In genomic region chr6:53782880-53783539, GRCm38 (mm10) we compare ENCODE assay signal across 9 mouse cellular contexts. TPM values are rescaled to one million over a fixed set of nuclear protein-coding genes. Genes with fewer than 3 reads are reported as not detected.
A peak's percentile ranks its signal among the peaks of the same experiment; 100 is the strongest.
DNase-seq lines count a peak whose midpoint lies in the region; ATAC-seq and TF ChIP-seq lines count a peak whose summit lies in the region.
"Had no signal": no experiment of that assay in that cellular context is flagged by ENCODE, and none has a peak within 500 bp of the region (broad histone marks: within the 10 kb centered on the region; RNA-seq: fewer than 3 reads in every experiment).

No protein-coding gene starts in this region.

- TF ChIP-seq POLR2A in cerebellum, adult 2 months (IDR thresholded peaks at IDR 0.05; ENCODE audit: borderline replicate concordance, insufficient read depth, low read length): no peak

- intact Hi-C loops in heart, postnatal 10 days (cut with DNase I): loop anchor here (5.0 kb wide), 6 partner anchors 89 to 724 kb away; partner anchors contain the start of gene Chn2
- intact Hi-C loops in left cerebral cortex, postnatal 25 days (cut with DNase I): loop anchor here (5.0 kb wide), 4 partner anchors 174 to 584 kb away; no protein-coding TSS in a partner anchor

- H3K4me3 ChIP-seq in kidney, embryonic 16.5 days (ENCODE audit: low read length): no peak overlapping the region
- no peak overlapping the region for H3K4me3 ChIP-seq in cerebellum, adult 2 months (replicated peaks; ENCODE audit: insufficient read depth, low read depth, low read length)
- H3K4me3 ChIP-seq in neural tube, embryonic 11.5 days (ENCODE audit: low read depth, low read length): no peak overlapping the region
- H3K4me3 ChIP-seq: liver, embryonic 13.5 days had no signal

- peak; percentile 62 for DNase-seq in kidney, adult 9 months
- peak; percentile 77 for DNase-seq in MN1 (ENCODE audit: low spot score)
- DNase-seq in cerebellum, adult 2 months: peak; percentile 36 to 63
- peak; percentile 57 to 76 for DNase-seq in heart, postnatal 10 days
- peak; percentile 59 to 69 for DNase-seq in left cerebral cortex, postnatal 25 days (ENCODE audit: low spot score in 2 of 2)
- DNase-seq in neural tube, embryonic 11.5 days (ENCODE audit: low spot score): peak; percentile 70
- DNase-seq in urinary bladder, postnatal 10 days (ENCODE audit: low spot score): no peak
- DNase-seq: liver, embryonic 13.5 days had no signal

- no peak for ATAC-seq in kidney, embryonic 16.5 days (ENCODE audit: low FRiP score, low TSS enrichment)
- no peak for ATAC-seq in neural tube, embryonic 11.5 days (ENCODE audit: insufficient read depth, low FRiP score, low TSS enrichment)

- H3K27ac ChIP-seq in kidney, embryonic 16.5 days (ENCODE audit: low read length): no peak overlapping the region
- no peak overlapping the region for H3K27ac ChIP-seq in cerebellum, adult 2 months (ENCODE audit: insufficient read depth, low read length)
- no peak overlapping the region for H3K27ac ChIP-seq in neural tube, embryonic 11.5 days (ENCODE audit: low read depth, low read length)
- H3K27ac ChIP-seq: liver, embryonic 13.5 days had no signal

- peaks cover 9% of the 10 kb centered on the region; the same call in 1 of the 2 replicates for H3K4me1 ChIP-seq in kidney, embryonic 16.5 days (ENCODE audit: insufficient read depth, low read length)
- no peaks in the 10 kb centered on the region for H3K4me1 ChIP-seq in cerebellum, adult 2 months (ENCODE audit: control insufficient read depth, insufficient read depth, low read length)
- no peaks in the 10 kb centered on the region for H3K4me1 ChIP-seq in neural tube, embryonic 11.5 days (ENCODE audit: control insufficient read depth, insufficient read depth, low read length)
- H3K4me1 ChIP-seq: liver, embryonic 13.5 days had no signal

- H3K4me2 ChIP-seq in kidney, embryonic 16.5 days (replicated peaks; ENCODE audit: low read depth, low read length): no peak overlapping the region
- no peak overlapping the region for H3K4me2 ChIP-seq in neural tube, embryonic 11.5 days (ENCODE audit: low read depth)
- H3K4me2 ChIP-seq: liver, embryonic 13.5 days had no signal

- no peak overlapping the region for H3K9ac ChIP-seq in kidney, embryonic 16.5 days (replicated peaks; ENCODE audit: low read length)
- H3K9ac ChIP-seq in neural tube, embryonic 11.5 days (ENCODE audit: low read length): no peak overlapping the region
- H3K9ac ChIP-seq: liver, embryonic 13.5 days had no signal

- 42% methylated on average over 16 of the region's 16 CpGs for WGBS in kidney, embryonic 16.5 days
- 47% methylated on average over 16 of the region's 16 CpGs for WGBS in cerebellum, adult 2 months
- 45% methylated on average over 16 of the region's 16 CpGs for WGBS in neural tube, embryonic 11.5 days

- peak; percentile 76 for TF ChIP-seq CTCF in cerebellum, adult 2 months (IDR thresholded peaks at IDR 0.05; ENCODE audit: borderline replicate concordance, insufficient read depth, low read depth, low read length)

- no peaks in the 10 kb centered on the region for H3K36me3 ChIP-seq in kidney, embryonic 16.5 days (ENCODE audit: insufficient read depth, low read length)
- no peaks in the 10 kb centered on the region for H3K36me3 ChIP-seq in neural tube, embryonic 11.5 days (ENCODE audit: control insufficient read depth, insufficient read depth, low read length)
- H3K36me3 ChIP-seq: liver, embryonic 13.5 days had no signal

- H3K9me3 ChIP-seq in kidney, embryonic 16.5 days (ENCODE audit: low read length): no peaks in the 10 kb centered on the region
- H3K9me3 ChIP-seq in neural tube, embryonic 11.5 days (ENCODE audit: control insufficient read depth, low read length): no peaks in the 10 kb centered on the region
- H3K9me3 ChIP-seq: liver, embryonic 13.5 days had no signal

- H3K27me3 ChIP-seq in kidney, embryonic 16.5 days (ENCODE audit: insufficient read depth, low read length): peaks cover 4% of the 10 kb centered on the region; the same call in 1 of the 2 replicates
- no peaks in the 10 kb centered on the region for H3K27me3 ChIP-seq in cerebellum, adult 2 months (ENCODE audit: control insufficient read depth, insufficient read depth, low read length)
- H3K27me3 ChIP-seq in neural tube, embryonic 11.5 days (ENCODE audit: control insufficient read depth, insufficient read depth, low read length): no peaks in the 10 kb centered on the region
- H3K27me3 ChIP-seq: liver, embryonic 13.5 days had no signal

RNA-seq across cellular contexts. Expression of gene Tril, which starts 37.6 kb away (rescaled TPM):
- 83.7 and 86.5 TPM in 2 replicates for polyA plus RNA-seq in kidney, embryonic 16.5 days (2015; fragmentation: Nextera tagmentation; extraction: Ambion mirVana)
- polyA plus RNA-seq in cerebellum, adult 2 months (2012; rRNA removed): 41.9 and 45.2 TPM in 2 replicates
- 10 to 100 TPM; 14.0 to 14.8 TPM for total RNA-seq in heart, postnatal 10 days (2021)
- 10 to 100 TPM; 32.1 to 34.4 TPM for total RNA-seq in left cerebral cortex, postnatal 25 days (2021)
- 19.6 and 24.0 TPM in 2 replicates for polyA plus RNA-seq in neural tube, embryonic 11.5 days (2014; fragmentation: Nextera tagmentation; extraction: Ambion mirVana)
